Mouse (Mus musculus) kidney, postnatal 0 days (tissue): Measurements from ENCODE around the gene Cyp26b1. TPM values are rescaled to one million over a fixed set of nuclear protein-coding genes. Genes with fewer than 3 reads are reported as not detected.

Source experiments
- ATAC-seq: fragments of 200-750 bp; cut with Nextera tagmentation; replicated peaks from 2 replicates; pipeline ENCODE4 v1.8.0; 2017; ENCODE audit warnings: low read depth, moderate number of reproducible peaks, moderate TSS enrichment, moderate library complexity; ENCODE audit not compliant: low FRiP score
- DNase-seq: peaks from one replicate; pipeline ENCODE4 v3.0.0-alpha.2; 2016; ENCODE audit warnings: low spot score
- H3K27ac ChIP-seq: fragments of 300-500 bp; sonication (generic); 2 replicates; pipeline ENCODE4 v1.5.1; 2014; ENCODE audit warnings: mild to moderate bottlenecking
- H3K27me3 ChIP-seq: fragments of 300-500 bp; sonication (generic); 2 replicates; pipeline ENCODE4 v1.6.1; 2014; ENCODE audit warnings: low read length, mixed read lengths; ENCODE audit not compliant: insufficient read depth
- H3K36me3 ChIP-seq: fragments of 300-500 bp; sonication (generic); 2 replicates; pipeline ENCODE4 v1.6.1; 2014; ENCODE audit warnings: low read length, mixed read lengths; ENCODE audit not compliant: insufficient read depth
- H3K4me1 ChIP-seq: fragments of 300-500 bp; sonication (generic); replicated peaks from 2 replicates; pipeline ENCODE4 v1.6.1; 2014; ENCODE audit warnings: antibody characterized with exemption, low read length, mixed read lengths; ENCODE audit not compliant: insufficient read depth
- H3K4me2 ChIP-seq: fragments of 300-500 bp; sonication (generic); 2 replicates; pipeline ENCODE4 v1.6.1; 2014; ENCODE audit warnings: mild to moderate bottlenecking, low read length, moderate library complexity, mixed read lengths
- H3K4me3 ChIP-seq: fragments of 300-500 bp; sonication (generic); replicated peaks from 2 replicates; pipeline ENCODE4 v1.5.1; 2014; ENCODE audit warnings: low read depth, low read length
- H3K9ac ChIP-seq: fragments of 300-500 bp; sonication (generic); 2 replicates; pipeline ENCODE4 v1.6.1; 2014; ENCODE audit warnings: low read depth, low read length
- H3K9me3 ChIP-seq: fragments of 300-500 bp; sonication (generic); replicated peaks from 2 replicates; pipeline ENCODE4 v1.6.1; 2016; ENCODE audit warnings: low read length, inconsistent platforms, mixed read lengths
- CTCF ChIP-seq: IDR thresholded peaks from 2 replicates; pipeline ENCODE4 v1.5.1; 2016; ENCODE audit warnings: antibody characterized with exemption, low read depth, mild to moderate bottlenecking, moderate library complexity
- WGBS: fragments of 180-500 bp; shearing (Covaris S2); extraction: QIAGEN DNeasy Blood & Tissue Kit; methylation state at CpG from one replicate; pipeline ENCODE4 v1.1.7; 2014; 5-methylcytosine and 5-hydroxymethylcytosine counted together
- polyA plus RNA-seq: library from polyadenylated mRNA; unstranded; fragments of >200 nt; fragmentation: Nextera tagmentation; extraction: Ambion mirVana; gene quantifications from 2 replicates; pipeline ENCODE4 v1.2.1, GENCODE M21; 2015

The Cyp26b1 gene
- polyA plus RNA-seq, 1 experiment from 2014 or later = 2.9 TPM

GRCm38 (mm10) chr6:84584783-84585685 lies 8.7 kb downstream of the Cyp26b1 start:
- TF ChIP-seq CTCF = no peak
- WGBS = under 1% methylated on average over 66 of the region's 66 CpGs
- no peaks in the 10 kb centered on the region for H3K9me3 ChIP-seq
- no peak for ATAC-seq
- no peak overlapping the region for H3K27ac ChIP-seq
- H3K9ac ChIP-seq = peak overlapping the region; percentile 40
- no peak for DNase-seq
- peak overlapping the region; percentile 83 for H3K4me2 ChIP-seq
- H3K4me3 ChIP-seq = peak overlapping the region; percentile 47
- H3K4me1 ChIP-seq = peaks cover 46% of the 10 kb centered on the region; the same call in 1 of the 2 replicates
- no peaks in the 10 kb centered on the region for H3K36me3 ChIP-seq
- peaks cover 88% of the 10 kb centered on the region for H3K27me3 ChIP-seq

- H3K4me1 ChIP-seq = peaks cover 44% of the 10 kb centered on the region; the same call in 1 of the 2 replicates
- no peak overlapping the region for H3K27ac ChIP-seq
- H3K36me3 ChIP-seq = no peaks in the 10 kb centered on the region
- DNase-seq (no peak), ATAC-seq (0 out of 2 replicates have a peak, but pooled peaks have one; percentile 33)
- no peak overlapping the region for H3K9ac ChIP-seq
- H3K27me3 ChIP-seq = peaks cover 84% of the 10 kb centered on the region
- H3K9me3 ChIP-seq = no peaks in the 10 kb centered on the region
- TF ChIP-seq CTCF = no peak
- peak overlapping the region; percentile 47 for H3K4me3 ChIP-seq
- 4% methylated on average over 48 of the region's 48 CpGs for WGBS
- H3K4me2 ChIP-seq = peak overlapping the region; percentile 83
Observed at GRCm38 (mm10) chr6:84583841-84584782, 9.6 kb downstream of the Cyp26b1 start.

DNA sequence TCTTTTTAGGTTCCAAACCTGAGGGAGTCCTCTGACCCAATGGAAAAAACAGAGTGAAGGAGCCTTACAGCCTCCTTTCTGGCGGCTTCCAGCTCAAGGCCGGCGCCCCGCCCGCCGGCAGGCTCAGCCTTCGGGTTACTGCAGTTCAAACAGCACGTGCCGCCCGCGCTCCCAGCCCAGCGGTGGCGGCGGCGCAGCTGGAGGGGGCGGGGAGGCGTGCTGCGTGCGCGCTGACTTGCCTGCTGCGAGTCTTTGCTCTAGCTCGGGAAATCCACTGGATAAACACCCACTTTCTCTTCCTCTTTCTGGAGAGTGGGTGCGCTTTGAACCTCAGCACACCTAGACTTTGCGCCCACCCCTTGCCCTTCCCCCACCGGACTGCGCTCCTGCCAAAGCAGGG lies 10.3 kb downstream of the Cyp26b1 start:
- peak overlapping the region; percentile 83 for H3K4me2 ChIP-seq
- H3K9me3 ChIP-seq = no peaks in the 10 kb centered on the region
- H3K27me3 ChIP-seq = peaks cover 83% of the 10 kb centered on the region
- ATAC-seq (peak; percentile 58; the same call in 1 of the 2 replicates), DNase-seq (peak; percentile 76)
- WGBS = 1% methylated on average over 26 of the region's 26 CpGs
- H3K27ac ChIP-seq = no peak overlapping the region
- no peaks in the 10 kb centered on the region for H3K36me3 ChIP-seq
- no peak overlapping the region for H3K9ac ChIP-seq
- H3K4me3 ChIP-seq = peak overlapping the region; percentile 47
- peaks cover 37% of the 10 kb centered on the region; the same call in 1 of the 2 replicates for H3K4me1 ChIP-seq
- no peak for TF ChIP-seq CTCF

GRCm38 (mm10) chr6:84582826-84583225 lies 10.9 kb downstream of the Cyp26b1 start:
- H3K4me1 ChIP-seq = peaks cover 35% of the 10 kb centered on the region; the same call in 1 of the 2 replicates
- no peak for TF ChIP-seq CTCF
- no peak overlapping the region for H3K9ac ChIP-seq
- ATAC-seq (no peak), DNase-seq (no peak)
- H3K27ac ChIP-seq = no peak overlapping the region
- no peak overlapping the region for H3K4me3 ChIP-seq
- H3K4me2 ChIP-seq = peak overlapping the region; percentile 83; the same call in 1 of the 2 replicates
- no peaks in the 10 kb centered on the region for H3K9me3 ChIP-seq
- WGBS = 36% methylated on average over 5 of the region's 5 CpGs
- H3K36me3 ChIP-seq = no peaks in the 10 kb centered on the region
- peaks cover 84% of the 10 kb centered on the region for H3K27me3 ChIP-seq

- no peak overlapping the region for H3K27ac ChIP-seq
- peaks cover 75% of the 10 kb centered on the region for H3K27me3 ChIP-seq
- H3K4me3 ChIP-seq = no peak overlapping the region
- peaks cover 30% of the 10 kb centered on the region; the same call in 1 of the 2 replicates for H3K4me1 ChIP-seq
- ATAC-seq = no peak
- H3K4me2 ChIP-seq = no peak overlapping the region
- DNase-seq = no peak
- H3K9me3 ChIP-seq = no peaks in the 10 kb centered on the region
- H3K36me3 ChIP-seq = no peaks in the 10 kb centered on the region
- H3K9ac ChIP-seq = no peak overlapping the region
- TF ChIP-seq CTCF = no peak
- WGBS = 67% methylated on average over 9 of the region's 9 CpGs
Observed at GRCm38 (mm10) chr6:84581833-84582445, 11.8 kb downstream of the Cyp26b1 start.
